Mouse (Mus musculus) hindbrain, embryonic 12.5 days (tissue): ENCODE results near the gene Rufy4. TPM values are rescaled to one million over a fixed set of nuclear protein-coding genes. Genes with fewer than 3 reads are reported as not detected.
A peak's percentile ranks its signal among the peaks of the same experiment; 100 is the strongest.

Source experiments
- ATAC-seq: fragments of 200-750 bp; cut with Nextera tagmentation; 2 replicates; pipeline ENCODE4 v1.8.0; 2017; ENCODE audit warnings: moderate TSS enrichment; ENCODE audit not compliant: low FRiP score
- H3K27ac ChIP-seq: fragments of 300-500 bp; sonication (generic); 2 replicates; pipeline ENCODE4 v1.5.1; 2016; ENCODE audit warnings: mild to moderate bottlenecking
- H3K27me3 ChIP-seq: fragments of 300-500 bp; sonication (generic); 2 replicates; pipeline ENCODE4 v1.6.1; 2016; ENCODE audit warnings: mild to moderate bottlenecking
- H3K36me3 ChIP-seq: fragments of 300-500 bp; sonication (generic); 2 replicates; pipeline ENCODE4 v1.6.1; 2016; ENCODE audit warnings: mild to moderate bottlenecking
- H3K4me1 ChIP-seq: fragments of 300-500 bp; sonication (generic); 2 replicates; pipeline ENCODE4 v1.6.1; 2016
- H3K4me2 ChIP-seq: fragments of 300-500 bp; sonication (generic); replicated peaks from 2 replicates; pipeline ENCODE4 v1.6.1; 2016; ENCODE audit warnings: mild to moderate bottlenecking
- H3K4me3 ChIP-seq: fragments of 300-500 bp; sonication (generic); 2 replicates; pipeline ENCODE4 v1.5.1; 2016; ENCODE audit warnings: mild to moderate bottlenecking
- H3K9ac ChIP-seq: fragments of 300-500 bp; sonication (generic); 2 replicates; pipeline ENCODE4 v1.6.1; 2016; ENCODE audit warnings: mild to moderate bottlenecking, moderate library complexity
- H3K9me3 ChIP-seq: fragments of 300-500 bp; sonication (generic); replicated peaks from 2 replicates; pipeline ENCODE4 v1.6.1; 2016; ENCODE audit warnings: mild to moderate bottlenecking
- WGBS: fragments of 180-500 bp; shearing (Covaris S2); methylation state at CpG from one replicate; pipeline ENCODE4 v1.1.7; 2016; 5-methylcytosine and 5-hydroxymethylcytosine counted together
- polyA plus RNA-seq: library from polyadenylated mRNA; unstranded; fragments of >200 nt; fragmentation: Nextera tagmentation; extraction: Ambion mirVana; gene quantifications from 2 replicates; pipeline ENCODE4 v1.2.1, GENCODE M21; 2016

Rufy4 gene
- 0.46 and 0.60 TPM in 2 replicates for polyA plus RNA-seq

- Histone ChIP-seq H3K9ac (peak within 1 kb of the TSS; percentile 75), H3K27me3 (peaks cover 27% of the 10 kb centered on the region), H3K9me3 (no peaks in the 10 kb centered on the region), H3K36me3 (no peaks in the 10 kb centered on the region), H3K4me2 (peak within 1 kb of the TSS; percentile 94), H3K27ac (no peak within 1 kb of the TSS), H3K4me1 (peaks cover 24% of the 10 kb centered on the region), H3K4me3 (peak within 1 kb of the TSS; percentile 48)
- 1% methylated on average over 12 of the region's 12 CpGs for WGBS
- ATAC-seq = peak; percentile 58
Measured at GRCm38 (mm10) chr1:74124991-74125552, at the start of gene Rufy4. TSS of gene Rufy4 (plus strand) at chr1:74125541.

- no peak overlapping the region for H3K9ac ChIP-seq
- H3K27me3 ChIP-seq = no peaks in the 10 kb centered on the region
- no peaks in the 10 kb centered on the region for H3K9me3 ChIP-seq
- no peak for ATAC-seq
- H3K4me2 ChIP-seq = no peak overlapping the region
- 0 out of 2 replicates have a peak, but pooled peaks cover 7% of the 10 kb centered on the region for H3K36me3 ChIP-seq
- H3K4me1 ChIP-seq = no peaks in the 10 kb centered on the region
- 80% methylated on average over 4 of the region's 4 CpGs for WGBS
- H3K4me3 ChIP-seq = no peak overlapping the region
- H3K27ac ChIP-seq = no peak overlapping the region
Measured at GRCm38 (mm10) chr1:74076230-74076629, 49.1 kb upstream of the Rufy4 start.

- no peaks in the 10 kb centered on the region for H3K27me3 ChIP-seq
- H3K4me1 ChIP-seq = peaks cover 6% of the 10 kb centered on the region; the same call in 1 of the 2 replicates
- WGBS = 8% methylated on average over 2 of the region's 2 CpGs
- H3K9ac ChIP-seq = no peak overlapping the region
- no peak overlapping the region for H3K27ac ChIP-seq
- no peak overlapping the region for H3K4me3 ChIP-seq
- ATAC-seq = no peak; the same call in 1 of the 2 replicates
- H3K4me2 ChIP-seq = no peak overlapping the region
- H3K9me3 ChIP-seq = no peaks in the 10 kb centered on the region
- H3K36me3 ChIP-seq = 0 out of 2 replicates have a peak, but pooled peaks cover 7% of the 10 kb centered on the region
Measured at GRCm38 (mm10) chr1:74077353-74077752, 48.0 kb upstream of the Rufy4 start.

- Histone ChIP-seq H3K36me3 (0 out of 2 replicates have a peak, but pooled peaks cover 7% of the 10 kb centered on the region), H3K27ac (no peak overlapping the region), H3K4me1 (peaks cover 24% of the 10 kb centered on the region), H3K4me2 (no peak overlapping the region), H3K9ac (no peak overlapping the region), H3K27me3 (no peaks in the 10 kb centered on the region), H3K9me3 (no peaks in the 10 kb centered on the region), H3K4me3 (no peak overlapping the region)
- 54% methylated on average over 2 of the region's 2 CpGs for WGBS
- ATAC-seq = no peak
Measured at GRCm38 (mm10) chr1:74081573-74081989, 43.8 kb upstream of the Rufy4 start.

GRCm38 (mm10) chr1:74082841-74083463 is 42.4 kb upstream of the Rufy4 start:
- 0 out of 2 replicates have a peak, but pooled peaks cover 7% of the 10 kb centered on the region for H3K36me3 ChIP-seq
- H3K27me3 ChIP-seq = no peaks in the 10 kb centered on the region
- WGBS = 12% methylated on average over 6 of the region's 6 CpGs

GRCm38 (mm10) chr1:74084065-74084705 is 41.2 kb upstream of the Rufy4 start:
- H3K9ac ChIP-seq = no peak overlapping the region
- H3K9me3 ChIP-seq = no peaks in the 10 kb centered on the region
- H3K4me1 ChIP-seq = peaks cover 24% of the 10 kb centered on the region
- no peaks in the 10 kb centered on the region for H3K27me3 ChIP-seq
- no peak overlapping the region for H3K4me2 ChIP-seq
- no peak for ATAC-seq
- H3K27ac ChIP-seq = no peak overlapping the region
- 0 out of 2 replicates have a peak, but pooled peaks cover under 1% of the 10 kb centered on the region for H3K36me3 ChIP-seq
- H3K4me3 ChIP-seq = no peak overlapping the region
- 68% methylated on average over 6 of the region's 6 CpGs for WGBS

More at GRCm38 (mm10) chr1:74082841-74083463, 42.4 kb upstream of the Rufy4 start:
- no peak for ATAC-seq
- H3K4me3 ChIP-seq = no peak overlapping the region
- H3K4me1 ChIP-seq = peaks cover 24% of the 10 kb centered on the region
- H3K4me2 ChIP-seq = no peak overlapping the region
- H3K9ac ChIP-seq = no peak overlapping the region
- H3K9me3 ChIP-seq = no peaks in the 10 kb centered on the region
- H3K27ac ChIP-seq = no peak overlapping the region

- no peaks in the 10 kb centered on the region for H3K36me3 ChIP-seq
- H3K4me3 ChIP-seq = no peak overlapping the region
- no peak overlapping the region for H3K27ac ChIP-seq
- no peaks in the 10 kb centered on the region for H3K27me3 ChIP-seq
- H3K4me2 ChIP-seq = no peak overlapping the region
- WGBS = 50% methylated on average over 5 of the region's 5 CpGs
- no peak for ATAC-seq
- no peaks in the 10 kb centered on the region for H3K9me3 ChIP-seq
- H3K4me1 ChIP-seq = peaks cover 28% of the 10 kb centered on the region
- no peak overlapping the region for H3K9ac ChIP-seq
Measured at GRCm38 (mm10) chr1:74084752-74085151, 40.6 kb upstream of the Rufy4 start.

GRCm38 (mm10) chr1:74085566-74085965 is 39.8 kb upstream of the Rufy4 start:
- Histone ChIP-seq H3K9ac (no peak overlapping the region), H3K27ac (no peak overlapping the region), H3K36me3 (no peaks in the 10 kb centered on the region), H3K4me1 (peaks cover 33% of the 10 kb centered on the region), H3K4me3 (no peak overlapping the region), H3K4me2 (no peak overlapping the region), H3K27me3 (no peaks in the 10 kb centered on the region), H3K9me3 (no peaks in the 10 kb centered on the region)
- no peak for ATAC-seq
- 85% methylated on average over 7 of the region's 7 CpGs for WGBS

GRCm38 (mm10) chr1:74088569-74088968 is 36.8 kb upstream of the Rufy4 start:
- no peaks in the 10 kb centered on the region for H3K9me3 ChIP-seq
- no peak overlapping the region for H3K27ac ChIP-seq
- H3K4me1 ChIP-seq = peaks cover 47% of the 10 kb centered on the region
- no peaks in the 10 kb centered on the region for H3K27me3 ChIP-seq
- no peak overlapping the region for H3K9ac ChIP-seq
- no peak for ATAC-seq
- no peak overlapping the region for H3K4me2 ChIP-seq
- WGBS = 79% methylated on average over 1 of the region's 1 CpGs
- H3K36me3 ChIP-seq = no peaks in the 10 kb centered on the region
- H3K4me3 ChIP-seq = no peak overlapping the region

GRCm38 (mm10) chr1:74090329-74090728 is 35.0 kb upstream of the Rufy4 start:
- H3K4me3 ChIP-seq = peak overlapping the region; percentile 23
- ATAC-seq = no peak
- peak overlapping the region; percentile 48; the same call in 1 of the 2 replicates for H3K27ac ChIP-seq
- H3K9me3 ChIP-seq = no peaks in the 10 kb centered on the region
- peak overlapping the region; percentile 44 for H3K4me2 ChIP-seq
- 0 out of 2 replicates have a peak, but pooled peaks cover 5% of the 10 kb centered on the region for H3K27me3 ChIP-seq
- 0 out of 2 replicates have a peak overlapping the region, but pooled peaks have one; percentile 35 for H3K9ac ChIP-seq
- 53% methylated on average over 7 of the region's 7 CpGs for WGBS
- no peaks in the 10 kb centered on the region for H3K36me3 ChIP-seq
- H3K4me1 ChIP-seq = peaks cover 45% of the 10 kb centered on the region

- 19% methylated on average over 7 of the region's 7 CpGs for WGBS
- Histone ChIP-seq H3K36me3 (no peaks in the 10 kb centered on the region), H3K4me3 (peak overlapping the region; percentile 23), H3K27me3 (peaks cover 7% of the 10 kb centered on the region), H3K27ac (peak overlapping the region; percentile 86), H3K4me1 (peaks cover 51% of the 10 kb centered on the region), H3K4me2 (peak overlapping the region; percentile 44), H3K9me3 (no peaks in the 10 kb centered on the region), H3K9ac (0 out of 2 replicates have a peak overlapping the region, but pooled peaks have one; percentile 35)
- no peak for ATAC-seq
Measured at GRCm38 (mm10) chr1:74091138-74091537, 34.2 kb upstream of the Rufy4 start.

- Histone ChIP-seq H3K9ac (0 out of 2 replicates have a peak overlapping the region, but pooled peaks have one; percentile 35), H3K36me3 (no peaks in the 10 kb centered on the region), H3K9me3 (no peaks in the 10 kb centered on the region), H3K4me3 (no peak overlapping the region), H3K4me1 (peaks cover 56% of the 10 kb centered on the region), H3K4me2 (peak overlapping the region; percentile 44), H3K27ac (peak overlapping the region; percentile 86), H3K27me3 (peaks cover 12% of the 10 kb centered on the region)
- WGBS = 30% methylated on average over 6 of the region's 6 CpGs
- no peak for ATAC-seq
Measured at GRCm38 (mm10) chr1:74091611-74092224, 33.6 kb upstream of the Rufy4 start.
